Mouse (Mus musculus) bone marrow macrophage, adult 2 months (primary cell): ENCODE results near the gene Slc30a2.

ENCODE experiments used
- CTCF ChIP-seq: IDR thresholded peaks from 2 replicates; pipeline ENCODE4 v1.5.1; 2012; ENCODE audit warnings: low read depth, mild to moderate bottlenecking, low read length, moderate library complexity
- POLR2A ChIP-seq: IDR thresholded peaks from 2 replicates; pipeline ENCODE4 v1.6.1; 2012; ENCODE audit warnings: mild to moderate bottlenecking, low read depth, low read length, borderline replicate concordance

GRCm38 (mm10) chr4:134374306-134374705, 31.3 kb downstream of the Slc30a2 start:
- TF ChIP-seq CTCF (no peak), POLR2A (no peak)
